Mouse (Mus musculus) liver, embryonic 14.5 days (tissue): ENCODE data around the gene Rimbp2.

Experiments
- CTCF ChIP-seq: IDR thresholded peaks from 2 replicates; pipeline ENCODE4 v1.5.1; 2016; ENCODE audit warnings: antibody characterized with exemption, low read depth, control low read depth
- EP300 ChIP-seq: IDR thresholded peaks from 2 replicates; pipeline ENCODE4 v1.6.1; 2016; ENCODE audit warnings: antibody characterized with exemption, low read depth

DNA sequence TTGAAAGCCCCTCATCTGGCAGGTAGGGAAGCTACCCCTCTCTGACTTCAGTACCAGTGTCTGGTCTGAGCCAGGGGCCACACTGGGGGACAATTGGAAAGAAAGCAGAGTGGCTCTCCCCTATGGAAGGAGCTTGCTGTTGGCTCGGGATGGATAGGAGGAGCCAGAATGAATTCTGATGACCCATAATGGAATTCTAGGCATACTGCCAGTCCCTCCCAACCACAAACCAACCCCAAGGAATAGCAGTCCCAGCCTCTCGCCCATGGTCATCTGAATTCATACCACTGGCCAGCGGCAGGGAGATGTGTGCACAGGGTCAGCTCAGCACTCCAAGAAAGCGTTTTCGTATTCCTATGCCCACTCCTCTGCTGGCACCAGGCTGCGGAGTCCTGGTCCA, 141.9 kb downstream of the Rimbp2 start:
- no peak for TF ChIP-seq CTCF
- TF ChIP-seq EP300 = no peak
